Mouse (Mus musculus) G1E-ER4 (cell line): Measurements from ENCODE around the gene Cdk17. TPM values are rescaled to one million over a fixed set of nuclear protein-coding genes. Genes with fewer than 3 reads are reported as not detected.

Source experiments
- GATA1 ChIP-seq: IDR thresholded peaks from one replicate; pipeline ENCODE4 v1.8.0; 2012; ENCODE audit warnings: low read length, inconsistent platforms
- polyA plus RNA-seq: library from polyadenylated mRNA; stranded (reverse); fragments of >175 nt; gene quantifications from 2 replicates; pipeline ENCODE4 v1.2.3, GENCODE M21; 2012

Cdk17 gene
- polyA plus RNA-seq, 1 experiment, result 4.8 TPM

DNA sequence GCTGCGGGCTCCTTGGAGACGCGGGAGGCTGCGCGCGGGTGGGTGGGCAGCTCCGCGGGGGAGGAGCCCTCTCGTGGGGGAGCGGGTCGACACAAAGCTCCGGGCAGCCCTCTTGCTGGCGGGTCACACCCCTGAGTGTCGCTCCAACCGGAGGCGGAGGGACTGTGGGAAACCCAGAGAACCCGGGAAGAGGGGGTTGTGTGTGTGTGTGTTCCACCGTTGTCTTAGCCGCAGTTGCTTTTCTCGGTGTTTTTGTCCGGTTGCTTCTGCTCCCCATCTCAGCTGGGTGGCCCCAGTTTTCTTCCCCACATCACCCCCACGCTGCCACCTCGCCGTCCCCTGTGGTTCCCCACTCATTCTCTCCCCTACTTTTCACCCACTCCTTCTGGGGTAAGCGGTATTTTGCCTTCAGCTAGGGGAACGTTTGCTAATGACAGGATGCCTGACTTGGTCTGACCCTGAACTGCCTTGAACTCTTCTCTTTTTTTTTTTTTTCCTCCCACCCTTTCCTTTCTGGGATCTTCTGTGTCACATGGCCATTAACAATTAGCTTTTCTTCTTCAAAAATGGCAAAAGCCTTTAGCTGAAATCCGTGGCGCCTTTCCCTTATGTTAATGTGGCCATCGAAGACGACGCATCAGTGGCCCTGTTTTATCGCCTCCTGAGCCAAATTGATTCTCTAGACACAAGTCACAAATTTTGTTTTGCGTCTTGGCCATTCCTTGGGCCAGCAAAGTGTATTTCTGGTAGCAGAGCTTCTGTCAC is 1.0 kb downstream of the Cdk17 start:
- TF ChIP-seq GATA1, result no peak

DNA sequence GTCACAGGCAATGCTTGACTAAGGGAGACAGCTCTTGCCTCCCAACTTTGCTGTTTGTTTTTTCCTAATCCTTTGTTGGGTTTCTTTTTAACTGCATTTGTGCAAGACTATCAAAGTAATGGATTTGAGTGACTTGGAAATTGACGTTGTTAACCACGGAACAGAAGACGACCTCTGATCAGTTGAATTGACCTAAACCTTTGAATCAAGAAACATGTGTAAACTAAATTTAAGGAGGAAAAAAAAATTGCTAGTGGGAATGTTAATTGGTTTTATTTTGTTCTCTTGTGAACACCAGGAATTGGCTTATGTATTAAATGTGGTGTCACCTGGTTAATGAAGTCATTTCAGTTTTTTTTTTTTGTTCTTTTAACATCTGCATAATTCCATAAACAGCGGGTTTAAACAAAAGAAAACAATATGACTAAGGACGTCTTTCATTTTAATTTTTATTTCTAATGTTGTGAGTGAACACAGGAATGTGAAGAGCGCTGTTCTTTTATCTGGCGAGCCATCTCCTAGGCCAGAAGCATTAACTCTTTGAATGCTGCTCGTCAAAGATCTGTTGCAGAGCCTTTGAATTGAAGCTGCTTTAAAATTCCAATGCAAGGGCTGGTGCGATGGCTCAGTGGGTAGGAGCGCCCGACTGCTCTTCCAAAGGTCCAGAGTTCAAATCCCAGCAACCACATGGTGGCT is 1.7 kb downstream of the Cdk17 start:
- TF ChIP-seq GATA1, result no peak

GRCm38 (mm10) chr10:93162972-93163660 is 2.4 kb downstream of the Cdk17 start:
- no peak for TF ChIP-seq GATA1

DNA sequence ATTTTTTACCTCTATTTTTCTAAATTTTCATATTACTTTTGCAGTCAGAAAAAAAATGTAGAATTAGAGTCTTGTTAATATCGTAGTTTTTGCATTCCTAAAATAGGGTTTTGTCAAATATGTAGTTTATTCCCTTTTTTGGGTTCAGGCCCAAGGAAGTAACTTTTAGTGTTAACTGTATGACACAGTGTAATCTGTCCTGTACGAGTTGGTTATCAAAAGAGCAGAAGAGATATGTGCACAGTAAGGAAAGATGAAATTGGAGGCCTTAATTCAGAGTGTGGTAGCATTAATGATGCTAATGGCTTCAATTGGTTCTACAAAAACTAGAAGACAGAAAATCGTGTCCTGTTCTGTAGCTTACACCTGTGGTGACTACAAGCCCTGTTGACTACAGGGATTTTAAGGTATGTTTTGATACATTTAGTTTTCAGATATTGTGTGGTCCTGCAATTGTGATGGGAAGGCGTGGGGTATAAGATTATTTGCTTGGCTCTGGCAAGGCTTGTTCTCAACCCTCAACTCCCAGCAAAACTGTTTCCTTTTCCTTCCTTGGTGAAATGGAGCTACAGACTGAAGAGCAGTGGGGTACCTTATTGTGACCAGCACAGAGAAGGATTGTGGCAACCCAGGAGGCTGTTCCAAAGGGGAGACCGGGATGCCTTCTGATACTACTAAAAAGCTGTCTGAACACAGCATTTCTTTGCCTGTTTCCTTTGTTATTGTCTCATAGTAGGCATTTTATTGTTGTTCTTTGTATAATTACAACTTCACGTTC is 3.2 kb downstream of the Cdk17 start:
- peak; percentile 14 for TF ChIP-seq GATA1

DNA sequence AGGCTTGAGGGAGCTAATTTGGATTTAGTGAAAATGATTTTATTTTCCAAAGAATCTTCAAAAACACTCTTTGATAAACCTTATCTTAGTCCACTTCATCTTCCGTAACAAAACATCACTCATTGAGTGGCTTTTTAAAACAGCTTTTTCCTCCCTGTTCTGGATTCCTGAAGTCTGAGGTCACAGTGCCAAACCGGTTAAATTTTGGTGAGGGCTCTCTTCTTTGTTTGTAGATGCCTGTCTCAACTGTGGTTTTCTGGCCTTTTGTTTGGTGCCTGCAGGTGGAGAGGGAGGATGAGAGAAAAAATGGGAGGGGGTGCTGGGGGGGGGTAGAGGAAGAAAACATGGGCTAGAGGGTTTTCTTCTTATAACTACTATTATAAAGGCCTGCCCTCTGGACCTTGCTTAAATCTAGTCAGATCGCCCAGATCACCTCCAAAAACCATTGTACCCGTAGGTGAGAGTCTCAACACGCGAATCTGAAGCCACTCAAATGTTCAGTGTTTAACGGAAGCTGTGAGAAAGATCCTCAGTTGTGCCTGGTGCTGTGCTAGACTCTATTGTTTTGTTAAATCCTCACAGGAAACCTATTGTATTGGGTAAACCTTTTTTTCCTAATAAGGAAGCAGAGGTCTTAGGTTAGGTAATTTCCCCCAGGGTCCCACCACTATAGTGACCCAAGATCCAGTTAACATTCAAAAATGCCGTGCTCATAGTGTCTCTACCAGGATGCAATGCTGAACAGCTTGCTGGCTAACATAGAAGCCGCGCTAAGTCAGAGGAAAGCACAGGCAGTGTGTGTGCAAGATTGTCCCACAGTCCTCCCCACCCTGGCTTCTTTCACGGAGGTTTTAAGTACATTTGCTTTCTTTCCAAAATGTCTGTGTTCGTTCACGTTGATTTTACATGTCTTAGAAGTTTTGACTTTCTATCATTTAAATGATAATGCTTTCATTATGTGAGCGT is 5.0 kb downstream of the Cdk17 start:
- TF ChIP-seq GATA1, result no peak

DNA sequence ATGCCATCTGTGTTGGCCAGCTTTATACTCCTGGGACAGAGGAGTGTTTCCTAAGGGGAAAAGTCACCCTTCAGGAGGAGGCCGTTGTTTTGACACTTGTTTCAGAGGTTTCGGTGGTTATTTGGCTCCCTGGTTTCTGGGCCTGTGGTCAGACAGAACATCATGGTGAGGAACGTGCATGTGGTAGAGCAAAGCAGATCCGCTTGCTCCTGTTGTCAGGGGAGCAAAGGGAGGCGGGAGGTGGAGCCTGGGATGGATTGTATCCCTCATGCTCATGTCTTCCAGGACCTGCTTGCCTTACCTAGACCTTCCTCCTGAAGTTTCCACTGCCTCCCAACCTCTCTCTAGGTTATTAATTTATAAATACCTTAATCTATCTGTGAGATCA is 5.7 kb downstream of the Cdk17 start:
- TF ChIP-seq GATA1, result no peak

DNA sequence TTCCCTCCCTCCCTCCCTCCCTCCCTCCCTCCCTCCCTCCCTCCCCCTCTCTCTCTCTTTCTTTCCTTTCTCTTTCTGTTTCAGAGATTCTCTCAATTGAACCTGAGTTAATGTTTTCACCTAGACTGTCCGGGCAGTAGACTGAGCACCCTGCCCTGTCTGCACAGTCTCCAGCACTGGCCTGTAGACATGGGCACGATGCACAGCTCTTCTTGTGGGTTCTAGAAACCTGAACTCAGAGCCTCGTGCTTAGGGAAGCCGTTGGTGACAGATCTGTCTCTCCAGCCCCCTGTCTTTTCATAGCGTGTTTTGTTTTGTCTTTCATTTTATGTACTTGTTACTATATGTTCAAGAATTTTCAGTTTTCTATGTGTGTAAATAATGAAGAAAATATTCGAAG is 6.6 kb downstream of the Cdk17 start:
- no peak for TF ChIP-seq GATA1

GRCm38 (mm10) chr10:93168067-93168466 is 7.4 kb downstream of the Cdk17 start:
- TF ChIP-seq GATA1, result no peak

DNA sequence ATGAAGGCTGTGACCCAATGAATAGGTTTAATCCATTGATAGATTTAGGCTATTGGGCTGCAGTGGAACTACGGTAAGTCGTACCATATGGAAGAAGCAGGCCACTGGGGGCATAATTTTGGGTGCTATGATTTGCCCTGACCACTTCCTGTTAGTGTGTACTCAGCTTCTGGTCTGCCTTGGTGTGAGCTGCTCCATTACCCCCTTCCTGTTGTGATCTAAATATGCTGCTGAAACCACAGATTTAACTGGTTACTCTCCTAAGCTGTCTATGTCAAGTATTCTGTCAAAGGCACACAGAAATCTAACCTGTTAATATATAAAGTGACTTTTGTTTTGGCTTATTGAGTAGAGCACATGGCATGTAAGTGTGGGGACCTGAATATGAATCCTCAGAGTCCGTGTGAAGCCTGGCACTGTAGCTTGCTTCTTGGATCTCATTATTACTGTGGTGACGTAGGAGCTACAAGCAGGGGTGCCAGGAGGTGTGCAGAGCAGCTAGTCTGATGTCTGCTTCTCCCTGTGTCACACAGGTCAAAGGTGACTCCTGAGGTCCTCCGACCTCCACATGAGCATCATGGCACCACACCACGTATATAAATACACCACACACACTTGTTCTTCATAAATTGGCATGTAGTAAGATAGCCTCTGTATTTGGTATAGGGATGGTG is 10.6 kb downstream of the Cdk17 start:
- TF ChIP-seq GATA1, result no peak

GRCm38 (mm10) chr10:93177471-93177870 is 16.8 kb downstream of the Cdk17 start:
- TF ChIP-seq GATA1, result no peak

GRCm38 (mm10) chr10:93177874-93178273 is 17.2 kb downstream of the Cdk17 start:
- no peak for TF ChIP-seq GATA1

- no peak for TF ChIP-seq GATA1
Measured at GRCm38 (mm10) chr10:93178662-93179061, 18.0 kb downstream of the Cdk17 start.

DNA sequence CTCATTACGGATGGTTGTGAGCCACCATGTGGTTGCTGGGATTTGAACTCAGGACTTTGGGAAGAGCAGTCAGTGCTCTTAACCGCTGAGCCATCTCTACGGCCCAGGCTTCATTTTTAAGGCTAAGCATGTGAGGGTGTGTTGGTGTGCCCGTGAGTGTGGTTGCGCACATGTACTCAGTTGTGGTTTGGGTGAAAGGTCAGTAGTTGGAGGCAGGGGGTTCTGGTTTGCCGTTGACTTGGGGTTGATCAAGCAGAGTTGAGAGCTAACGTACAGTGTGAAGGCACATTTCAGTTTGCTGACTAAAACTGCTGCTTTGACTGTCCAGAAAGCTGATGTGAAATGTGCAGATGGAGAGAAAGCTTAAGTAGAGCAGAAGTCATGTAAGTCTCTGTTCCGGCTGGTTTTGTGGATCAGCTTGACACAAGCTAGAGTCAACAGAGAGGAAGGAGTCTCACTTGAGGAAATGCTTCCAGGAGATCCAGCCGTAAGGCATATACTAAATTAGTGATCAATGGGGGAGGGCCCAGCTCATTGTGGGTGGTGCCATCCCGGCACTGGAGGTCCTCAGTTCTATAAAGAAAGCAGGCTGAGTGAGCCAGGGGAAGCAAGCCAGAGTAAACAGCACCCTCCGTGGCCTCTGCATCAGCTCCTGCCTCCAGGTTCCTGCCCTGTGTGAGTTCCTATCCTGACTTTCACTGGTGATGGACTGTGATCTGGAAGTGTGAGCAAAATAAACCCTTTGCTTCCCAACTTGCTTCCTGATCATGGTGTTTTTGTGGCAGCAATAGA is 19.2 kb downstream of the Cdk17 start:
- TF ChIP-seq GATA1, result no peak
